Mouse (Mus musculus) central nervous system, embryonic 11.5 days (tissue): ENCODE measurements around the gene Fam98c. TPM values are rescaled to one million over a fixed set of nuclear protein-coding genes. Genes with fewer than 3 reads are reported as not detected.

Source experiments
- polyA plus RNA-seq: library from polyadenylated mRNA; depleted of rRNA; stranded (reverse); fragments of >200 nt; gene quantifications from 2 replicates; pipeline ENCODE4 v1.2.3, GENCODE M21; 2012; rRNA removed

Gene Fam98c
- 14.3 and 23.2 TPM in 2 replicates for polyA plus RNA-seq

DNA sequence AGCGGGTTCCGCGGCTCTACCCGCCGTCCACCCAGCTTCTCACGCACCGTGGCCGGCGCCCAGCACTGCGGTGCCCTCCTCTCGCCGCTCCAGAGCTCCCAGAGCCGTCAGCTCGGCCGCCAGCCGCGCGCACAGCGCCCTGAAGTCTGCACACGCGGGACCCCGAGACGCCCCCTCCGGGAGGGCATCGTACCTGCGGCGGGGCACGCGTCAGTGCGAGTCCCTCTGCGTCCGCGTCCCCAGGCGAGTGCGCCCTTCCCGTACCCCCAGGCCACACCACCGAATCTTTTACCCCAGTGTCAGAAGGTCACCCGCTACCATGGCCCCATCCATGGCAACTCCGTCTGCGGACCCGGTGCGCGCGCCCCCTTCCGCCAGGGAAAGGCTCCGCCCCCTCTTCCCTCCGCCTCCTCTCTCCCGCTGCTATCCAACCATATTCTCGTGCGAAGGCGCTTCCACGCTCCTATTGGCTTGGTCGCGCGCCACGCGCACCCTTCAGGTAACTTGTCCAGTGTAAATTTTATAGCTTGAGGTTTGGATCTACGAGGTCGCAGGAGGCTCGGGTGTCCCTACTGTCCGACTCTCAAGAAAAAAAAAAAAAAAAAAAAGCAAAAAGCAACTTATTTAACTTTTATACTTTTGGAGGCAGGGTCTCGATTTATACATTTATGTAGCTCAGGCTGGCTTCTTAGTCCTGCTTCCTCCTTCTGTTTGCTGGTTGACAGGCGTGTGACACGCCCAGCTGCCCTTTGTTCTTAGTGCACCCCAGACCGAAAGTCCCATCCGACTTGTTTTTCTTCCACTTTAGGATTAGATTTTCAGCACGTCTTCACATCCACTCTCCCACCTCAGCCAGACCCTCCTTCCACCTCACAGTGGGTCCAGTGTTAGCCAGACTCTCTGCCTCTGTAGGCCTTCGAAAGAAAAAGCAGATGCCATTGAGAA is at the start of gene Fam98c:
Gene Fam98c (minus strand): TSS at position 397 of the 945 bp plus-strand sequence.

DNA sequence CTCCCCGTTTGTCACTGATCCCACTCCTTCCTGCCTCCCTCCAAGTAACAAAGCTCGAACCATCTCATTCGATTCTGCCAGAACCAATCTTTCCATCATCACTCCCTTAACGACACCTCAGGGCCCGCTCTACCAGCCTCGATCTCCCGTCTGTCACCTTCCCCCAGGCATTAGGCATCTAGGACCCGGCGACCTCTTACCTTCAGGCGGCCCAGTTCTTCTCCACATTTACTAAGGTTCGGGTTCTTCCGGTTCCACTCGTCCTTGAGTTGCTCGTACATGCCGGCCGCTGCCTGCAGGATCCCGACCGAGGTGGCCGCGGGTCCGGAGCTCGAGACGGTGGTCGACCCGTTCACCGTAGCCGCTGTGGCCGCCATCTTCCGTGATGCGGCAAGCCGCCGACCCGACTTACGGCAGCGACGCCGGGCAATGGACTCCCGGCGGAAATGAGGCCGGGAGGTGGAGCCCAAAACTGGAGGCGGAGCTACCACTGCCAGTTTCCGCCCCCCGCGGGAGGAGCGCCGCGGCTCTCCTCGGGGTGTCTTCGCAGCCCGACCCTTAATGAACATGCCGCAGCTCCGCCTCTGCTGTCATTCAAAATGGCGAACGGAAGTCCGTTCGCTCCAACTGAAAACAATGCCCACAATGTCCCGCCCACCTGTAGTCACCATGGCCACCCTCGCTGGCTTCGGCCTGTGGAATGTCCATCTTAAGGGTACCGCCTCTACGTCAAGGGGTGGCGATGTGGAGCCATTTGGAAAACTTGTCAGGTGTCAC is 24.2 kb upstream of the Fam98c start, which contains the start of gene Psmd8:
Gene Psmd8 (minus strand): TSS at position 625 of the 777 bp plus-strand sequence.

DNA sequence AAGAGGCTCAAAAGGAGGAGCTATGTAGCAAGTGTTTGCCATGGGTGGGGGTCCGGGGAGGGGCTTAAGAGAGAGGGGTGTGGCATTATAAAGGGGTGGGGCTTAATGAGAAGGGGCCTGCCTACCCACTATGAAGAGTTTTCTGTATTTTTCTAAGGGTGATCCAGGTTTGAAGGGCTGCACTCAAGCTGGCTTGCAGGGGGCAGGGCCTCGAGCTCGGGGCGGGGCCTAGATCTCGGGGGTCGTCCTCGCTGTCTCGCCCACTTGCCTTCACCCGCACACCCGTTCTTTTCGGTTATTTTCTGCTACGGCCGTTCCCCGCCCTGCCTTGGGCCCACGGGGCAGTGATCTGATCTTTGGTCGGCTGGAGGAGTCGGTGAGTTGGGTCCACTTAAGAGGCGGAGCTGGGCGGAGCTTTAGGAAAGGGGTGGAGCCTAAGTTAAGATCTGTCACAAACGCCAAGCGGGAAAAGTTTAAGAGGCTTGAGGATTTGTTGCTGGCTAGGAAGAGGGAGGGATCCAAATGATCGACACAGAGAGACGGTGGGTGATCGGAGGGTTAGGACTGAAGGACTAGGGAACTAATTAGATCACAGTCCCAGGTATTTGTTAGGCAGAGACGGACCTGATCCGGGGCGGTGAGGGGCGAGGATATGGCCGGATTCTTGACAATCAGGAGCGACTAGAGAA is 14.2 kb upstream of the Fam98c start, which contains the start of the genes Ggn and Spred3:
Gene Ggn (plus strand): TSS at position 145 of the 689 bp plus-strand sequence.
Gene Spred3 (minus strand): TSS at position 346 of the 689 bp plus-strand sequence.

DNA sequence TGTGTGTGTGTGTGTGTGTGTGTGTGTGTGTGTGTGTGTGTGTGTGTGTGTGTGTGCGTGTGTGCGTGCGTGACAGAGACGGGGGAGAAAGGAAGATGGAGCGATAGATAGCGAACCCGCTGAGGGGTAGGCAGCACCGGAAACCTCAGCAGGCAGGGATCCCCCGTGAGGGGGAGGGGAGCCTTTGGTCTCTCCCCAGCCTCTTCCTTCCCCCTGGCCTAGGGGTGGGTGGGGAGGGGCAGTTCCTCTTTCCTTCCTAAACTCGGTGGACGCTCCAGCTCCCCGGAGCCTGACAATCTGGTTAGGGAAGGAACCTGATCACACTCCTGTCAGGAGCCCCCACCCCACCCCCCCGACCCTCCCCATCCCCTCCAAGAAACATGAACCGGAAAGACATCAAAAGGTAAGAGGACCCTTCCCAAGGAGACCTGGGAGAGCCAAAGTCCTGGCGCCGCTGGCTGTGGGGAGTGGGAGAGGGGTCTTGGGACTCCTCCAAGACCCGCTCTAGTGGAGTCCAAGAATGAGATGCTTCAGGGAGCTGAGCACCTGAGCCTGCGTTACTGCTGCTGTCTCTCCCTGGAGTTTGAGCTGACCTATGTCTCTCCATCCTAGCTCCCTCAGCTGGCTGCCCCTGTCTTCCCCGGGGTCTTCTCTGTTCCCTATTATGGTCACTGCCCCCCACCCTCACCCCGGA is 21.2 kb downstream of the Fam98c start, which contains the start of gene Rasgrp4:
Gene Rasgrp4 (plus strand): TSS at position 159 of the 694 bp plus-strand sequence.

DNA sequence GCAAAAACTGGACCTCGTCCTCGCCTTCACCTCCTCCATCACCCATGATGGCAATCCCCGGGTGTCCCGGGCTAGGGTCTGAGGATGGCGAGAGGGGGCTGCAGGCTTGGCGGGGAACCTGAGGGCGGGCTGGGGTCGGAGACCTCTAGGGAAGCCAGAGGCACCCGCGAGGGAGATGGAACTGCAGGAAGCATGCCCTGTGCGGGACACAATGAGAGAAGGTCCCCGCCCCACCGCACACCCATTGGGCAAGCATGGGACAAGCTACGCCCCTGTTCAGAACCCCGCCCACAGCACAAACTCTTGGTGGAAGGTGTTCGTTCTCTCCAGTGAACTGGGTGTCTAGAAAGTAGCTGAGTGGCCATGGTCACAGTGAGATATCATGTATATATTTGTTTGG is 31.1 kb downstream of the Fam98c start, which contains the start of gene Ryr1:
Gene Ryr1 (minus strand): TSS at position 210 of the 400 bp plus-strand sequence.

Other genes with a start within 250 kb of the Fam98c start
- 152 and 193 TPM in 2 replicates for gene Actn4, start 193.9 kb downstream of the Fam98c start, polyA plus RNA-seq
- 480 and 523 TPM in 2 replicates for gene Eif3k, start 174.4 kb downstream of the Fam98c start, polyA plus RNA-seq
- gene Map4k1, start 174.2 kb downstream of the Fam98c start, polyA plus RNA-seq = 8.5 and 12.6 TPM in 2 replicates
- gene Ryr1, start 31.1 kb downstream of the Fam98c start, polyA plus RNA-seq = 2.2 and 7.1 TPM in 2 replicates
- 2.3 and 3.5 TPM in 2 replicates for gene Rasgrp4, start 21.4 kb downstream of the Fam98c start, polyA plus RNA-seq
- 0.76 and 0.84 TPM in 2 replicates for gene Ggn, start 14.0 kb upstream of the Fam98c start, polyA plus RNA-seq
- gene Spred3, start 14.2 kb upstream of the Fam98c start, polyA plus RNA-seq = 16.9 and 19.6 TPM in 2 replicates
- gene Psmd8, start 24.5 kb upstream of the Fam98c start, polyA plus RNA-seq = 232 and 263 TPM in 2 replicates
- gene Catsperg1, start 57.8 kb upstream of the Fam98c start, polyA plus RNA-seq = 1.3 and 2.1 TPM in 2 replicates
- 1.0 and 2.1 TPM in 2 replicates for gene Kcnk6, start 76.3 kb upstream of the Fam98c start, polyA plus RNA-seq
- 31.7 and 57.8 TPM in 2 replicates for gene Yif1b, start 82.1 kb upstream of the Fam98c start, polyA plus RNA-seq
- gene 2200002D01Rik, start 92.2 kb upstream of the Fam98c start, polyA plus RNA-seq = 1.4 and 4.8 TPM in 2 replicates
- gene Spint2, start 125.7 kb upstream of the Fam98c start, polyA plus RNA-seq = 25.7 and 29.7 TPM in 2 replicates
- gene Ppp1r14a, start 133.1 kb upstream of the Fam98c start, polyA plus RNA-seq = 21.8 and 41.9 TPM in 2 replicates
- 40.1 and 89.5 TPM in 2 replicates for gene Dpf1, start 147.7 kb upstream of the Fam98c start, polyA plus RNA-seq